Mouse (Mus musculus) ES-E14 (cell line): Measurements from ENCODE around the gene Pth1r. TPM values are rescaled to one million over a fixed set of nuclear protein-coding genes. Genes with fewer than 3 reads are reported as not detected.

Experiments
- DNase-seq: peaks from one replicate; pipeline ENCODE4 v3.0.0-alpha.2; 2013; ENCODE audit warnings: low read depth, low spot score
- H3K27ac ChIP-seq: 2 replicates; pipeline ENCODE4 v1.5.1; 2012; ENCODE audit warnings: low read depth, mild to moderate bottlenecking, low read length, moderate library complexity, mixed read lengths; ENCODE audit not compliant: poor library complexity, insufficient read depth, severe bottlenecking
- H3K36me3 ChIP-seq: 2 replicates; pipeline ENCODE4 v1.6.1; 2012; ENCODE audit warnings: mild to moderate bottlenecking, low read length, moderate library complexity, mixed read lengths; ENCODE audit not compliant: control insufficient read depth, poor library complexity, insufficient read depth, severe bottlenecking
- H3K4me1 ChIP-seq, 2 experiments: fragments of 150-350 bp in 1 of 2; sonication (generic) in 1 of 2; 2 replicates each; pipeline ENCODE4 v1.6.1; 2012; ENCODE audit warnings: low read length in 2 of 2, mild to moderate bottlenecking in 1 of 2, mixed read lengths in 1 of 2; ENCODE audit not compliant: control insufficient read depth in 2 of 2, insufficient read depth in 2 of 2, poor library complexity in 1 of 2
- H3K4me3 ChIP-seq, 2 experiments: fragments of 150-350 bp in 1 of 2; sonication (generic) in 1 of 2; 2 replicates each; pipeline ENCODE4 v1.5.1; 2012; ENCODE audit warnings: low read length in 2 of 2, low read depth in 1 of 2, mild to moderate bottlenecking in 1 of 2, mixed read lengths in 1 of 2; ENCODE audit not compliant: insufficient read depth in 1 of 2, poor library complexity in 1 of 2, severe bottlenecking in 1 of 2
- H3K9ac ChIP-seq: 2 replicates; pipeline ENCODE4 v1.6.1; 2012; ENCODE audit warnings: low read depth, mild to moderate bottlenecking, low read length, mixed read lengths; ENCODE audit not compliant: poor library complexity, insufficient read depth, severe bottlenecking
- H3K9me3 ChIP-seq: fragments of 150-350 bp; sonication (generic); 2 replicates; pipeline ENCODE4 v1.6.1; 2012; ENCODE audit warnings: low read depth, mild to moderate bottlenecking, low read length; ENCODE audit not compliant: control insufficient read depth, insufficient read depth
- CHD2 ChIP-seq: IDR thresholded peaks from 2 replicates; pipeline ENCODE4 v1.6.1; 2014; ENCODE audit warnings: mild to moderate bottlenecking, low read depth, low read length, inconsistent platforms
- HCFC1 ChIP-seq: IDR thresholded peaks from 2 replicates; pipeline ENCODE4 v1.6.1; 2012; ENCODE audit warnings: low read length, inconsistent platforms, borderline replicate concordance; ENCODE audit not compliant: insufficient read depth
- MAFK ChIP-seq: IDR thresholded peaks from 2 replicates; pipeline ENCODE4 v1.6.1; 2014; ENCODE audit warnings: mild to moderate bottlenecking, low read depth, low read length, inconsistent platforms; ENCODE audit not compliant: insufficient read depth
- ZC3H11A ChIP-seq: IDR thresholded peaks from 2 replicates; pipeline ENCODE4 v1.6.1; 2012; ENCODE audit warnings: low read depth, mild to moderate bottlenecking, inconsistent platforms, low read length, borderline replicate concordance
- ZNF384 ChIP-seq: IDR thresholded peaks from 2 replicates; pipeline ENCODE4 v1.6.1; 2012; ENCODE audit warnings: low read depth, low read length, inconsistent platforms
- in situ Hi-C, 2 experiments: fragments of 600-800 bp; cut with MboI; formaldehyde crosslinking; loops; one replicate each; pipeline ENCODE4 v1.15.1; 2025; ENCODE audit warnings: low sequenced_read_pairs in 2 of 2, inconsistent platforms in 1 of 2; ENCODE audit not compliant: unreplicated experiment in 2 of 2
- total RNA-seq: library from RNA; depleted of rRNA; stranded (reverse); fragments of 300-350 nt; gene quantifications from 2 replicates; pipeline ENCODE4 v1.2.3, GENCODE M21; 2012

The Pth1r gene
- total RNA-seq, 1 experiment = 6.8 TPM

DNA sequence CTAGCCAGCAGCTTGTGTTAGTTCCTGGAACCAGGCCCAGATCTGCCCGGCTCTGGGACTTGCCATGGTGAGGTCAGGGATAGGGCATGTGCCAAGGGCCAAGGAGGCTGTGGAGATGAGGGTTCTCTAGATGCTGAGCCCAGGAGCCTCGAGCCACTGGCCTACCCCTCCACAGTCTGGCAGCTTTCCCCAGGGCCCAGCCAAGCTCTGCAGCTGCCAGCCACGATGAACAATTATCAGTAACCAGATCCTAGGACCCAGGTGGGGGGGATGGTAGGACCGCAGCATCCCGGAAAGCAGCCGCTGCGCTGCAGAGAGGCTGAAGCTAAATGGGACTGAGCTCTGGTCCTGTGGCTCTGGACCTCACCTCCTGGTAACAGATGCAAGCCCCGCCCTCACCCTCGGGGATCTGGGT is 21.2 kb downstream of the Pth1r start:
- Histone ChIP-seq H3K4me3 (no peak overlapping the region), H3K4me1 (peaks cover 3 to 16% of the 10 kb centered on the region in 2 experiments; a peak in 2 of 4 replicates), H3K36me3 (no peaks in the 10 kb centered on the region), H3K9ac (no peak overlapping the region), H3K27ac (no peak overlapping the region), H3K9me3 (no peaks in the 10 kb centered on the region)
- TF ChIP-seq HCFC1 (no peak), CHD2 (no peak), ZC3H11A (no peak), MAFK (no peak), ZNF384 (no peak)
- DNase-seq = no peak
- in situ Hi-C loops = no loop called here

DNA sequence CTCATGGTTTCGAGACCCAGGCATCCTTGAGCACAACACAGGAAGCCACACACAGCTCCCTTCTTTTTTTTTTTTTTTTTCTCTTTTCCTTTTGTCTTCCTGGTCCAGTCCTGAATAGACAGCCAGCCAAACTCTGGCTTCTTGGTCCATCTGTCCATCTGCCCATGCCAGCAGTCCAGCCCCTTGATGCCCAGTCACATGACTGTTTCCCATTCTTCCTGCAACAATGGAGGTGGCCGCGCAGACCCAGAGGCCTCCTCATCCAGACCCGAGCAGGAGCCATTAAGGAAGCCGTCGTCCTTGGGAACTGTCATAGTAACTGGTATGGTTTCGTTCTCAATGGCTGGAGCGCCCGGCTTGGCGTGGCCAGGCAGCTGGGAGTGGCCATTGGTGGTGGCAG is 24.9 kb downstream of the Pth1r start:
- Histone ChIP-seq H3K9me3 (no peaks in the 10 kb centered on the region), H3K36me3 (no peaks in the 10 kb centered on the region), H3K9ac (no peak overlapping the region), H3K4me3 (no peak overlapping the region), H3K27ac (no peak overlapping the region), H3K4me1 (peaks cover 3 to 10% of the 10 kb centered on the region in 2 experiments; a peak in 2 of 4 replicates)
- no peak for DNase-seq
- in situ Hi-C loops = no loop called here
- TF ChIP-seq CHD2 (no peak), HCFC1 (no peak), ZC3H11A (no peak), MAFK (no peak)

DNA sequence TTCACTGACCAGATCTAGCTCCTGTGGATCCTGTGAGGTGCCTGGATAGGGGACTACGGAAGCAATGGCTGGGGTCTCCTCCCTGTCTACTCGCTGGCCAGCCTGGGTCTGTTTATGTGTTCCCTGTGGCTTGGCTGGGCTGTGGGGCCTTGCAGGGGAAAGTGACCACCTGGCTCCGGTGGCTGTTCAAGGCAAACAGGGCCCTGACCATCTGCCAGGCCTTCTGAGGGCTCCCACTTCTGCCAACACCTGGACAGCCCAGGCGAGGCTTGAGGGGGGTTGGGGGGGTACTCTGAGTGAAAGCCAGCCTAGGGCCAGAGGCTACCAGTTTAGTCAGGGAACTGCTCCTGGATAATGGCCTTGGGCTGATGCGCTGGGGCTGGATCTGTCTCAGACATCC is 27.0 kb downstream of the Pth1r start:
- in situ Hi-C loops = loop anchor here in 1 of 2 experiments (10.0 kb wide), 1 partner anchor 155 kb away; the partner anchor contains the start of gene Als2cl
- Histone ChIP-seq H3K36me3 (peaks cover 4% of the 10 kb centered on the region; the same call in 1 of the 2 replicates), H3K9ac (no peak overlapping the region), H3K4me3 (no peak overlapping the region), H3K9me3 (no peaks in the 10 kb centered on the region), H3K4me1 (no peaks in the 10 kb centered on the region; a peak in 1 of 4 replicates), H3K27ac (no peak overlapping the region)
- no peak for DNase-seq
- TF ChIP-seq HCFC1 = no peak
- no peak for TF ChIP-seq CHD2

DNA sequence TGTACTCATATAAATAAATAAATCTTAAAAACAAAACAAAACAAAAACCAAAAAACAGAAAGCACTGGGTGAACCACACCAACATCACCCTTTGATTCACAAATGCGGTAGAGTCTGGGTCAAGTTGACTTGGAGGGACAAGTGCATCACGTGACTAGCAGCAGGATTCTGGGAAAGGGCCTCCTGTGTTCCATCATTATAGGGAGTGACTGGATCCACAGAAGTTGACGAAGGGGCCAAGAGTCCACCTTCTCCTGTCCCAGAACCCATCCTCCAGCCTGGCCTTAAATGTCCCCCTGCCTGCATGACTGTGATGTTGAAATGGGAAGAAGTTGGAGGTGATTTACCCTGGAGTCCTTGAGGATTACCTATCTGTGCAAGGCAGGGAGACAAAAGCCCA is 28.1 kb downstream of the Pth1r start:
- Histone ChIP-seq H3K9ac (no peak overlapping the region), H3K4me3 (no peak overlapping the region), H3K36me3 (peaks cover 5% of the 10 kb centered on the region; the same call in 1 of the 2 replicates), H3K9me3 (no peaks in the 10 kb centered on the region), H3K27ac (no peak overlapping the region), H3K4me1 (no peaks in the 10 kb centered on the region)
- in situ Hi-C loops = loop anchor here in 1 of 2 experiments (10.0 kb wide), 1 partner anchor 156 kb away; the partner anchor contains the start of gene Als2cl
- no peak for DNase-seq
- TF ChIP-seq CHD2 (no peak), ZC3H11A (no peak), ZNF384 (no peak), MAFK (no peak), HCFC1 (no peak)

DNA sequence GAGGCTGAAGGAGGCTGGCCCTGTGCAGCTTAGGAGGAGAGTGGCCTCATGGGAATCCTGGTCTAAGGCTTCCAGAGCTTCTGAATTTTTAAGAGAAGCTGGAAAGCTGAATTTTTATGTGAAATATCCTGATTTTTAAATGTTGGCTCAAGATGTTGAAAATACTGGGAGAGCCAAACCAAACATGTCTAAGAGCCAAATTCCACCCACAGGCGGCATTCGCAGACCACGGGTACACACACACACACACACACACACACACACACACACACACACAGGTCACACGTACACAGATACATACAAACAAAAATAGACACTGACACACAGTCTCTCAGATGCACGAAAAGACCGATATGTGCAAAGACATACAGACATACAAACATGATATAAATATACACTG is 28.9 kb downstream of the Pth1r start:
- in situ Hi-C loops = loop anchor here in 1 of 2 experiments (10.0 kb wide), 1 partner anchor 157 kb away; the partner anchor contains the start of gene Als2cl
- Histone ChIP-seq H3K4me1 (no peaks in the 10 kb centered on the region), H3K27ac (no peak overlapping the region), H3K9ac (no peak overlapping the region), H3K4me3 (no peak overlapping the region), H3K36me3 (peaks cover 5% of the 10 kb centered on the region; the same call in 1 of the 2 replicates), H3K9me3 (no peaks in the 10 kb centered on the region)
- no peak for TF ChIP-seq CHD2
- TF ChIP-seq MAFK = no peak
- TF ChIP-seq HCFC1 = no peak
- TF ChIP-seq ZC3H11A = no peak
- TF ChIP-seq ZNF384 = no peak
- DNase-seq = no peak
